Mouse (Mus musculus) thymus, adult 2 months (tissue): ENCODE data around the gene Usmg5. TPM values are rescaled to one million over a fixed set of nuclear protein-coding genes. Genes with fewer than 3 reads are reported as not detected.

Experiments used
- DNase-seq: peaks from one replicate; pipeline ENCODE4 v3.0.0; 2021
- H3K27ac ChIP-seq: fragments of 200-500 bp; 2 replicates; pipeline ENCODE4 v1.5.1; 2012; ENCODE audit warnings: low read length, control low read depth; ENCODE audit not compliant: control insufficient read depth, insufficient read depth
- H3K27me3 ChIP-seq: fragments of 200-500 bp; 2 replicates; pipeline ENCODE4 v1.6.1; 2012; ENCODE audit warnings: mild to moderate bottlenecking, low read length, moderate library complexity, mixed read lengths; ENCODE audit not compliant: control insufficient read depth, insufficient read depth
- H3K36me3 ChIP-seq: fragments of 200-500 bp; 2 replicates; pipeline ENCODE4 v1.6.1; 2012; ENCODE audit warnings: mild to moderate bottlenecking, low read length, moderate library complexity; ENCODE audit not compliant: control insufficient read depth, insufficient read depth
- H3K4me1 ChIP-seq: fragments of 200-500 bp; replicated peaks from 2 replicates; pipeline ENCODE4 v1.6.1; 2012; ENCODE audit warnings: low read length; ENCODE audit not compliant: control insufficient read depth, insufficient read depth
- H3K4me3 ChIP-seq: fragments of 200-500 bp; 2 replicates; pipeline ENCODE4 v1.5.1; 2012; ENCODE audit warnings: mild to moderate bottlenecking, low read length, control low read depth, moderate library complexity; ENCODE audit not compliant: control insufficient read depth, insufficient read depth
- CTCF ChIP-seq: fragments of 200-500 bp; IDR thresholded peaks from 2 replicates; pipeline ENCODE4 v1.5.1; 2012; ENCODE audit warnings: mild to moderate bottlenecking, control low read depth, low read length, moderate library complexity, borderline replicate concordance; ENCODE audit not compliant: control insufficient read depth, poor library complexity, insufficient read depth; ENCODE audit errors: extremely low read depth
- POLR2A ChIP-seq: fragments of 200-500 bp; IDR thresholded peaks from 2 replicates; pipeline ENCODE4 v1.6.1; 2012; ENCODE audit warnings: mild to moderate bottlenecking, low read length, control low read depth, moderate library complexity; ENCODE audit not compliant: control insufficient read depth, poor library complexity, insufficient read depth; ENCODE audit errors: extremely low read depth
- WGBS: fragments of 180-500 bp; shearing (Covaris S2); methylation state at CpG from one replicate; pipeline ENCODE4 v1.1.7; 2018; 5-methylcytosine and 5-hydroxymethylcytosine counted together
- polyA plus RNA-seq: library from polyadenylated mRNA; depleted of rRNA; stranded (reverse); fragments of >200 nt; gene quantifications from 2 replicates; pipeline ENCODE4 v1.2.3, GENCODE M21; 2012

Usmg5 gene
- polyA plus RNA-seq, 1 experiment, result 114 TPM

DNA sequence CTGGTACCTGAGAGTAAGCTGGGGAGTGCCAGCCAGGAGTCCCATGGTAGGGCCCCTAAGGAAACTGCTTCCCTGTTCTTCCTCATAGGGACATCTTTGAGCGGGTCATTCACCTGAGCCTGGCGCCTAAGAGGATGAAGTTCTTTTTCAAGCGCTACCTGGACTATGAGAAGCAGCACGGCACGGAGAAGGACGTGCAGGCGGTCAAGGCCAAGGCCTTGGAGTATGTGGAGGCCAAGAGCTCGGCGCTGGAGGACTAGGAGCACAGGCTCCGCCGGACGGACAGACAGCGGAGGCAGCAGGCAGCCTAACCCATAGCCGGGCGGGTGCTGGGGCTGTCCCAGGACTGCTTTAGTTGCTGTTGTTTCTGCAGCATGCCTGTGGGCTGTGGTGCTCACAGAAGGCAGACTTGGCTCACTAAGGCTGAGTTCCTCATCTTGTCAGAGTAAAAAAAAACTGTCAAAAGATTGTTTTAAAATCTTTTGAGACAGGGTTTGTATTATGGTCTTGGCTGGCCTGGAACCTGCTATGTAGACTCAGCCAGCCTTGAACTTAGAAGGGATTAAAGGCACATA lies 40.2 kb upstream of the Usmg5 start:
- WGBS, result 95% methylated on average over 15 of the region's 15 CpGs
- Histone ChIP-seq H3K4me1 (peaks cover 12% of the 10 kb centered on the region), H3K27me3 (no peaks in the 10 kb centered on the region), H3K36me3 (peaks cover 32% of the 10 kb centered on the region), H3K27ac (no peak overlapping the region), H3K4me3 (no peak overlapping the region)
- no peak for DNase-seq
- TF ChIP-seq CTCF, result no peak
- no peak for TF ChIP-seq POLR2A

DNA sequence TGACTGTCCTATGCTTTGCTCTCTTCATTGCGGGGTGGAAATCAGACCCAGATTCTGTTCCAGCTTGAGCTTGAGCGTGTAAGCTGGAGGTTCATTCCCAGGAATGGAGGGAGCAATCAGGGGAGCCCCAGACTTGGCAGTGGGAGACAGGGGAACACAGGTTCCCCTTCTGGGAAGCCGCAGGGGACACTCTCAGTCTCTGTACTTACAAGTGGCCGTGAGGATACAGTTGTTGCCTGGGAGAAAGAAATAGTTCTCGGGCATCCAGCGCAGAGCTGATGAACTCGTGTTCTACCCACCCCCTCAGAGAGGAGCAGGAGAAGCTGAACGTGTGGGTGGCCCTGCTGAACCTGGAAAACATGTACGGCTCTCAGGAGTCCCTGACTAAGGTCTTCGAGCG lies 38.4 kb upstream of the Usmg5 start:
- Histone ChIP-seq H3K4me3 (no peak overlapping the region), H3K27me3 (no peaks in the 10 kb centered on the region), H3K4me1 (peaks cover 10% of the 10 kb centered on the region), H3K36me3 (peaks cover 35% of the 10 kb centered on the region), H3K27ac (no peak overlapping the region)
- no peak for DNase-seq
- 96% methylated on average over 11 of the region's 11 CpGs for WGBS
- TF ChIP-seq POLR2A (no peak), CTCF (no peak)

DNA sequence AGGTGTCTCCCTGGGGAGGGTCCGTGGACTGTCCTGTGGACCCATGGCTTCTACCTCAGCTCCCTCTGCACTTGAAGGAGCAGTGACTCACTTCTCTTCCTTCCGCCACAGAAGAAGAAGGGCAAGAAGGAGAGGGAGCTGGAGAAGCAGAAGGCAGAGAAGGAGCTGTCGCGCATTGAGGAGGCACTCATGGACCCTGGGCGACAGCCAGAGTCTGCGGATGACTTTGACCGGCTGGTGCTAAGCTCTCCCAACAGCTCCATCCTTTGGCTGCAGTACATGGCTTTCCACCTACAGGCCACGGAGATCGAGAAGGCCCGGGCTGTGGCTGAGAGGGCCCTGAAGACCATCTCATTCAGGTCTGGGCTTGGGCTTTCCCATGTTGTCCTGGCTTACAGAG lies 37.7 kb upstream of the Usmg5 start:
- no peak for TF ChIP-seq POLR2A
- no peak for TF ChIP-seq CTCF
- peaks cover 35% of the 10 kb centered on the region for H3K36me3 ChIP-seq
- H3K27me3 ChIP-seq, result no peaks in the 10 kb centered on the region
- DNase-seq, result no peak
- H3K27ac ChIP-seq, result no peak overlapping the region
- WGBS, result 94% methylated on average over 10 of the region's 10 CpGs
- no peak overlapping the region for H3K4me3 ChIP-seq
- peaks cover 6% of the 10 kb centered on the region for H3K4me1 ChIP-seq

DNA sequence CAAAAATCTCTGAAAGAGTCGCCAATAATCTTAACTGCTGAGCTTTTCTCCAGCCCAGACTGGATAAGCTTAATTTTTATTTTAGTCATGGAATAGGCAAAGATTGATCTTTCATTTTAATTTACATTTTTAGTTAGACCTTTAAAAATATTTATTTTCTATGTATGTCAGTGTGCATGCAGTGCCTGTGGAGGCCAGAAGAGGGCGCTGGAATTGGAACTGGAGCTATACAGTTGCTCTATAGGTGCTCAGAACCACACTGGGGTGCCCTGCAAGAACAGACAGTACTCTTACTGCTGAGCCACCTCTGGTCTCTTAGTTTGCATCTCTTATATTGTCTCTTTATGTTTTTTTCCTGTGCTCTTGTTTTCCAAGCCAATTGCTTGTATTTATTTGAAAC lies 32.4 kb upstream of the Usmg5 start:
- Histone ChIP-seq H3K27me3 (no peaks in the 10 kb centered on the region), H3K4me3 (no peak overlapping the region), H3K27ac (no peak overlapping the region), H3K4me1 (no peaks in the 10 kb centered on the region), H3K36me3 (peaks cover 9% of the 10 kb centered on the region)
- TF ChIP-seq CTCF, result no peak
- TF ChIP-seq POLR2A, result no peak
- peak; percentile 46 for DNase-seq
- WGBS, result 48% methylated on average over 2 of the region's 2 CpGs

DNA sequence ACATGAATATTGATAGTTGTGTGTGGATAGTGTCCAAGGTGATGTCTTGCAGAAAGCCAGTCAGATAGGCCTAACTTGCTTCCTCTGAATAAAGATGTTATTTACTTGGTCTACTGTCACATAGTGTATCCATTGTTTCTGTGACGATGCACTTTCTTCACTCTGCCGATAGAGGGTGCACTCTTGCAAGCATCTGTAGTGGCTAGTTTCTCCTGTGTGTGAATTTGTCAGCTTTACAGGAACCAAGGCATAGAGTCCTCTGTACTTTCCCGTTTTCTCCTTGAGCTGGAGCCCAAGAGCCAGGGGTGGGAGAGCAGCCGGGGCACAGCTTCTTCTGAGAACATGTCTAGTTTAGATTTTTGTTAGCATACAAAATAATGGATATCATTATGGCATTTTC lies 30.6 kb upstream of the Usmg5 start:
- H3K4me1 ChIP-seq, result no peaks in the 10 kb centered on the region
- H3K27me3 ChIP-seq, result no peaks in the 10 kb centered on the region
- TF ChIP-seq POLR2A, result no peak
- no peak for TF ChIP-seq CTCF
- WGBS, result 38% methylated on average over 4 of the region's 4 CpGs
- H3K27ac ChIP-seq, result no peak overlapping the region
- DNase-seq, result peak; percentile 24
- peaks cover 9% of the 10 kb centered on the region for H3K36me3 ChIP-seq
- no peak overlapping the region for H3K4me3 ChIP-seq

DNA sequence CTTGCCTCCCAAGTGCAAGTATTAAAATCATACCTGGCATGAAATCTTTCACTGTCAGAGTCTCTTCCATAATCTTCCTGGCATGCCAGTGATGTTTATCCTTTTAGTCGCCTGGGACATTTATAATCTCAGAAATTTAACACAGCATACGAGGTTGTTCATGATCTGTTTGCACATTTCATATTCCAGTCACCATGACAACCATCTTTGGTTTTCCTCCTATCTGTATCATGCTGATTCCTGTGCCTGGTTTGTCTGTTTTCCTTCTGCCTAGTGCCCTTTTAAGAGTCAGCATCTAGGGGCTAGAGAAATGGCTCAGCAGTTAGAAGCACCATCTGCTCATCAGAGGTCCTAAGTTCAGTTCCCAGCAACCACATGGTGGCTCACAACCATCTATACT lies 28.2 kb upstream of the Usmg5 start:
- Histone ChIP-seq H3K4me1 (no peaks in the 10 kb centered on the region), H3K36me3 (peaks cover 23% of the 10 kb centered on the region), H3K4me3 (no peak overlapping the region), H3K27me3 (no peaks in the 10 kb centered on the region), H3K27ac (no peak overlapping the region)
- WGBS, result 96% methylated on average over 2 of the region's 2 CpGs
- no peak for DNase-seq
- TF ChIP-seq CTCF, result no peak
- no peak for TF ChIP-seq POLR2A
